Mouse (Mus musculus): ENCODE data around the gene Atp6v0e. TPM values are rescaled to one million over a fixed set of nuclear protein-coding genes. Genes with fewer than 3 reads are reported as not detected.

Atp6v0e gene
- total and polyA plus RNA-seq, 3 experiments = 190 to 422 (median 226) TPM

DNA sequence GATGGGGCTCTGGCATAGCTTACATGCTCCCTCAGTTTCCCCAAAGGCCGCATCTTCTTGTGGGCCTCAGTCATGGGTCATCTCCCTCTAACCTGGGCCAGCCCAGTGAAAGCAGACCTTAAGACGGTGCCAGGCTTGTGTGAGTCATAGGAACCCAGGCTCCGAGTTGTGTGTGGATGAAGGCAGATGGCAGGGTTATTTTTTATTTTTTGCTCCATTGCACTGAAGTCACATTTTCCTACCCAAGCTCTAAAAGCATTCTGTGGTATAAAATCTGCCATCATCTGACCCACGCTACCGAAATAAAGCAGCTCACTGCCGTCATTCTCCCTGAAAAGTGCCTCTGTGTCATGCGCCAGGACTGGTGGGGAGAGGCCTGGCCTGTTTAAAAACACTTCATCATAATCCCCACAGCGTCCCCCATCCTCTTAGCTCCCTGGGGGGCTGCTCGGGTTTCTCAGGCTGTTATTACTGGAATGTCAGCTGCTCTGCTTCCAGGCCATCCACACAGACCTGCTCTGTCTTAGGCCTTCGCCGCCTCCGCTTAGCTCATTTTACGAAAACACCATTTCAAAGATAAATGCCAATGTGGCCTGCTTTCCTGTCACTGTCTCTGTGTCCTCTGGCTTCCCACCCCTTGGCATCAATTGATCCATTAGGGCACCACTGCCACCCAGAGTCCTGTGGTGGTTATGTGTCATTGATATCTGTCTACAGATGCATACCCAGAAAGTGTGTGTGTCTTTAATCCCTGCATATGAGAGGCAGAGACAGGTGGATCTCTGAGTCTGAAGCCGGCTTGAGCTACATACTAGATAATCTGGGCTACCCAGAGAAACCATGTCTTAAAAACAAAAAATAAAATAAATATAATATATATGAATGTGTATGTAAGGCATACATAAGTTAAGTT lies 12.3 kb upstream of the Atp6v0e start:
- dilution Hi-C loops (cut with MboI; ENCODE audit: extremely low pct_ligation_motif_present, extremely low pct_unique_long_range_greater_than_20kb, low sequenced_read_pairs) = no loop called here
- in situ Hi-C loops (cut with MboI; ENCODE audit: low pct_ligation_motif_present, low pct_unique_long_range_greater_than_20kb, low sequenced_read_pairs) = loop anchor here (10.0 kb wide), 1 partner anchor 234 kb away; no protein-coding TSS in a partner anchor

GRCm38 (mm10) chr17:26658854-26659572 lies 4.0 kb upstream of the Atp6v0e start:
- in situ Hi-C loops (cut with MboI; ENCODE audit: low pct_ligation_motif_present, low pct_unique_long_range_greater_than_20kb, low sequenced_read_pairs) = loop anchor here (10.0 kb wide), 1 partner anchor 226 kb away; no protein-coding TSS in a partner anchor
- H3K36me3 ChIP-seq (replicated peaks in 1 of 2; ENCODE audit: control insufficient read depth in 1 of 2, insufficient read depth in 1 of 2, low read length in 1 of 2) = peaks cover 18 to 45% of the 10 kb centered on the region in 2 experiments
- no peaks in the 10 kb centered on the region for H3K79me2 ChIP-seq (replicated peaks; ENCODE audit: control insufficient read depth, extremely low read depth, insufficient read depth, poor library complexity, severe bottlenecking)
- TF ChIP-seq JUN (IDR thresholded peaks at IDR 0.05; ENCODE audit: insufficient read depth, low read depth, low read length) = no peak
- no peak for TF ChIP-seq USF2 (conservative IDR thresholded peaks at IDR 0.05; ENCODE audit: low read depth, low read length)
- TF ChIP-seq TCF12 (IDR thresholded peaks at IDR 0.05; ENCODE audit: low read depth, low read length) = no peak
- no peak for TF ChIP-seq RAD21 (IDR thresholded peaks at IDR 0.05; ENCODE audit: low read depth, low read length)
- TF ChIP-seq USF1 (IDR thresholded peaks at IDR 0.05; ENCODE audit: low read depth, low read length) = no peak
- TF ChIP-seq ZNF384 (IDR thresholded peaks at IDR 0.05; ENCODE audit: low read depth, low read length) = no peak
- no peak for TF ChIP-seq CHD2 (IDR thresholded peaks at IDR 0.05; ENCODE audit: low read length)
- TF ChIP-seq MAX (IDR thresholded peaks at IDR 0.05; ENCODE audit: low read length) = no peak
- TF ChIP-seq ZC3H11A (IDR thresholded peaks at IDR 0.05; ENCODE audit: low read depth, low read length) = no peak
- TF ChIP-seq NRF1 (IDR thresholded peaks at IDR 0.05; ENCODE audit: low read depth, low read length) = no peak
- no peak for TF ChIP-seq E2F4 (IDR thresholded peaks at IDR 0.05; ENCODE audit: insufficient replicate concordance, low read depth, low read length)
- TF ChIP-seq TBP (conservative IDR thresholded peaks at IDR 0.05; ENCODE audit: low read depth, low read length) = no peak
- no peak for TF ChIP-seq CTCF (conservative IDR thresholded peaks at IDR 0.05 in 1 of 2, IDR thresholded peaks at IDR 0.05 in 1 of 2; ENCODE audit: low read depth in 2 of 2, low read length in 2 of 2)
- no peak for TF ChIP-seq EP300 (IDR thresholded peaks at IDR 0.05; ENCODE audit: low read length)
- TF ChIP-seq MEF2A (IDR thresholded peaks at IDR 0.05; ENCODE audit: borderline replicate concordance, low read depth, low read length) = no peak
- no peak for TF ChIP-seq ZMIZ1 (IDR thresholded peaks at IDR 0.05; ENCODE audit: low read depth, low read length)
- no peak overlapping the region for H3K4me2 ChIP-seq (ENCODE audit: insufficient read depth, low read depth, poor library complexity, severe bottlenecking)
- no peak for DNase-seq (ENCODE audit: extremely low read depth)
- H3K4me1 ChIP-seq (ENCODE audit: control insufficient read depth in 1 of 2, insufficient read depth in 2 of 2) = peaks cover under 1 to 18% of the 10 kb centered on the region in 2 experiments
- H3K4me3 ChIP-seq (replicated peaks in 1 of 3; ENCODE audit: low read depth in 2 of 3, low read length in 2 of 3, poor library complexity in 1 of 3) = no peak overlapping the region
- H3K9me3 ChIP-seq (replicated peaks; ENCODE audit: low read length) = no peaks in the 10 kb centered on the region
- H3K27ac ChIP-seq (ENCODE audit: insufficient read depth, low read depth) = no peak overlapping the region
- no peak overlapping the region for H3K9ac ChIP-seq (ENCODE audit: insufficient read depth, low read depth)
- no peaks in the 10 kb centered on the region for H3K27me3 ChIP-seq (replicated peaks)
- dilution Hi-C loops (cut with MboI; ENCODE audit: extremely low pct_ligation_motif_present, extremely low pct_unique_long_range_greater_than_20kb, low sequenced_read_pairs) = no loop called here

More for the DNA sequence above, 12.3 kb upstream of the Atp6v0e start:
- H3K9ac ChIP-seq (ENCODE audit: insufficient read depth, low read depth) = no peak overlapping the region
- H3K27me3 ChIP-seq (replicated peaks) = no peaks in the 10 kb centered on the region
- H3K4me2 ChIP-seq (ENCODE audit: insufficient read depth, low read depth, poor library complexity, severe bottlenecking) = no peak overlapping the region
- H3K9me3 ChIP-seq (replicated peaks; ENCODE audit: low read length) = no peaks in the 10 kb centered on the region
- H3K79me2 ChIP-seq (replicated peaks; ENCODE audit: control insufficient read depth, extremely low read depth, insufficient read depth, poor library complexity, severe bottlenecking) = no peaks in the 10 kb centered on the region
- peak; percentile 17 for DNase-seq (ENCODE audit: extremely low read depth)
- TF ChIP-seq CTCF (conservative IDR thresholded peaks at IDR 0.05 in 1 of 2, IDR thresholded peaks at IDR 0.05 in 1 of 2; ENCODE audit: low read depth in 2 of 2, low read length in 2 of 2) (peak in 1 of 2 experiments; percentile 24; a peak in 1 of 4 replicates), GABPA (IDR thresholded peaks at IDR 0.05; ENCODE audit: insufficient replicate concordance, low read depth, low read length) (no peak), ETS1 (conservative IDR thresholded peaks at IDR 0.05; ENCODE audit: low read depth, low read length) (peak; percentile 47; the same call in 1 of the 2 replicates), TCF12 (IDR thresholded peaks at IDR 0.05; ENCODE audit: low read depth, low read length) (no peak)
- H3K4me3 ChIP-seq (replicated peaks in 1 of 3; ENCODE audit: low read depth in 2 of 3, low read length in 2 of 3, poor library complexity in 1 of 3) = no peak overlapping the region
- H3K27ac ChIP-seq (ENCODE audit: insufficient read depth, low read depth) = no peak overlapping the region
- H3K36me3 ChIP-seq (replicated peaks in 1 of 2; ENCODE audit: control insufficient read depth in 1 of 2, insufficient read depth in 1 of 2, low read length in 1 of 2) = peaks cover 61 to 93% of the 10 kb centered on the region in 2 experiments
- H3K4me1 ChIP-seq (ENCODE audit: control insufficient read depth in 1 of 2, insufficient read depth in 2 of 2) = no peaks in the 10 kb centered on the region
